Mouse (Mus musculus) heart, adult 9 months (tissue): ENCODE results near the gene Rdh12.
"Not testable (repeated sequence)": the region's sequence is repeated elsewhere in the genome, so short reads cannot be mapped to it uniquely, and the experiment has no call there.

Experiments
- DNase-seq, 2 experiments: peaks; one replicate each; pipeline ENCODE4 v3.0.0; 2022; ENCODE audit warnings: low spot score in 2 of 2

Rdh12 gene

DNA sequence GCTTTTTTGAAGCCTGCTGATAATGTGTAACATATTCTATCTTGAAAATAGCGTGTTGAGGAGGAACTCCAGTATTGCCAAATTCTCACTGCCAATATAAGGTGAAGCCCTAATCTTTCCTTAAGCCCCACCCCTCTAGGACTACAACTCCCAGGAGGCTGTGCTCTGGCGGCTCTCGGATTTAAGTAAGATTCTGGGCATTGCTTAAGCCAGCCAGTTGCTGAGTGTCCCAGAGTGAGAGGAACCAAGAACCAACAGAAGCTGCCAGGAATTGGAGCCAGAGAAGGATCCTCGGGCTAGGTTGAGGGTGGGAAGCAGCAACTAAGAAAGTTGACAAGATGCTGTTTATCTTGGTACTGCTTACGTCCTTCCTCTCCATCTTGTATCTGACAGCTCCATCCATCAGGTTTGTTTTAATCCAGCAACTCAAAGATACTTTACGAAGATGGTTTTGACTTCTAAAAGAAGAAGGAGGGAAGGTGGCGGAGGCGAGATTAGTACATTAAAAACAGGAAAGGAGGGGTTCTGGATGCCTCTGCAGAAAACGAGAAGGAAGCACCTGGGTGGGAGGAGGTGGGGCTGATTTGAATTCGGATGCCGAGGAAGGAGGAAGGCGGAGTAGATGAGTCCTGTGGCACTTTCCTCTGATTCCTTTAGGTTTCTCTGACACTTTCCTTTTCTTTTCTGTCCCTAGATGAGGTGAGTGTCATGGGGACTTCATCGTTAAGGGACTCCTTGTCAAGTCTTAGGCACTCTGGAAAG lies at the start of gene Rdh12:
Gene Rdh12, plus strand, starts transcription at position 212 of the 762 bp plus-strand sequence.
- peak; percentile 18 to 25 for DNase-seq

DNA sequence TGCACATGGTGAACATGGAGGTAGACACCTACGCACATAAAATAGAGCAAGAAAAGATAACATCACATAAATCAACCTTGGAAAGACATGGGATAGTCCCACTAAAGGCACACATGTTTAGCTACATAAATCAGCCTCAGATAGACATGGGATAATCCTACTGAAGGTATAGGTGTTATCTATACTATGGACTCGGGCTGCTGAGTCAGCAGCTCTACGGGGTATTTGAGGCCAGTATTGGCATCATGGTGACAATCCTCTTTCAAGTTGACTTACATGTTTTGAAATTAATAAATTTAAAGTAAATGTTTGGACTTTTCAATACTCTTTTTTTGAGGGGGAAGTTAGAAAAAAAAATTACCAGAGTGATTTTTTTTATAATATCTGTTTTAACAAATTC lies 45.8 kb upstream of the Rdh12 start:
- no peak for DNase-seq

DNA sequence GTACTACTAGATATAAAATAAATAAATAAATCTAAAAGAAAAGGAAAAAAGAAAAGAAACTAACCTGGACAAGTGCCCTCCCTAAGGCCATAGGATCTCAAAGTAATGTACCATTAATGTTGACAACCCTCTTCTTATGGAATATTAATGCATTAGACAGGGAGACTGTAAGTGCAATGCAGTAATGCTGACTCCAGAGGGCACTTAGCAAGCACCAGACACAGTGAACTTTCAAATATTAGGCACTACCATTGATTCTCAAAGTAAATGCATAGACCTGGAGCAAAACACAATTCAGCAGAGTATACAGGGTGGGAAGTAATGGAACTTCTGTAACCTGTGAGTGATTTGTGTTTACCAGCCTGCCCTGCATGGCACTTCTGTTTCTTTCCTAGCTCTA lies 39.5 kb upstream of the Rdh12 start:
- DNase-seq: no peak

DNA sequence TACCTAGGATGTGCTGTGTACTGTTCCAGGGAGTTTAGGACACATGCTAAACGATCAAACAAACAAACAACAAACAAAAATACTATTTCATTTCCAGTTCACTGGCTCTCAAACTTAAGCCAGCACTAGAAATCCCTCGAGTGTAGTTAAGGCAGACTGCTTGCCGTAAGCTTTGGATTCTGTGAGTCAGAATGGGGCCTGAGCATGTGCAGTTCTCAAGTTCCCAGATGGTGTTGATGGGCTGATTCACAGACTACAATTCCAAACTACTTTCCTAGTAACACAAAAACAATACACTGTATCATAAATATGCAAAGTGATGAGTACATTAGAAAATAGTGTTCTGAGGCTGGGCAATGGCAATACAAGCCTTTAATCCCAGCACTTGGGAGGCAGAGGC lies 38.3 kb upstream of the Rdh12 start:
- DNase-seq: no peak

DNA sequence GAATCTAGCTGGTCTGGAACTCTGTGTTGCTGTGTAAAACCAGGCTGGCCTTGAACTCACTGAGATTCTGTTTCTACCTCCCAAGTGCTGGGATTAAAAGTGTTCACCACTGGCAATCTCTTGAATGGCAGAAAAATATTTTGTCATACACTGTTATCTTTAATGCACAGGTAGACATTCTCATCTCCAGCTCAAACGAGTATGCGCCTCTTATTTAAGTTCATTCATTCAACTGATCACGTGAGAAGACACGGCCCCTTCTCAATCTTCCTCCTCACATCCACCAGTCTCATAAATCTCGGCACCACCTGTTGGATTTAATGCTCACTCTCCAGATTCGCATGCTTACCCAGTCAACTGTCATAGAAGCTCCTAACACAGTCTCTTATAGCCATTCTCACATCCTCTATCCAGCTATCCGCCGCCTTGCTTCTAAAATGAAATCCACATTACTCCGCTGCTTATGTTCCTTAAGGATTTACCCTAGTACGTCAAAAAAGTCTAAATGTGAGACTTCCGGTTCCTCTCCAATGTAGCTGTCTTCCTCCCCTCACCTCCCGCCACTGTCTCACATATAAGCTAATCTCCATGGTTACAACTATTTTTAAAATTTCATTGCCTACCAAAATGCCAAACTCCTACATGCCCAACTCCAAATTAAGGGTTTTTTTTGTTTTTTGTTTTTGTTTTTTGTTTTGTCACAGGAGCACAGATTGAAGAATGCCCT lies 37.3 kb upstream of the Rdh12 start:
- DNase-seq: no peak

DNA sequence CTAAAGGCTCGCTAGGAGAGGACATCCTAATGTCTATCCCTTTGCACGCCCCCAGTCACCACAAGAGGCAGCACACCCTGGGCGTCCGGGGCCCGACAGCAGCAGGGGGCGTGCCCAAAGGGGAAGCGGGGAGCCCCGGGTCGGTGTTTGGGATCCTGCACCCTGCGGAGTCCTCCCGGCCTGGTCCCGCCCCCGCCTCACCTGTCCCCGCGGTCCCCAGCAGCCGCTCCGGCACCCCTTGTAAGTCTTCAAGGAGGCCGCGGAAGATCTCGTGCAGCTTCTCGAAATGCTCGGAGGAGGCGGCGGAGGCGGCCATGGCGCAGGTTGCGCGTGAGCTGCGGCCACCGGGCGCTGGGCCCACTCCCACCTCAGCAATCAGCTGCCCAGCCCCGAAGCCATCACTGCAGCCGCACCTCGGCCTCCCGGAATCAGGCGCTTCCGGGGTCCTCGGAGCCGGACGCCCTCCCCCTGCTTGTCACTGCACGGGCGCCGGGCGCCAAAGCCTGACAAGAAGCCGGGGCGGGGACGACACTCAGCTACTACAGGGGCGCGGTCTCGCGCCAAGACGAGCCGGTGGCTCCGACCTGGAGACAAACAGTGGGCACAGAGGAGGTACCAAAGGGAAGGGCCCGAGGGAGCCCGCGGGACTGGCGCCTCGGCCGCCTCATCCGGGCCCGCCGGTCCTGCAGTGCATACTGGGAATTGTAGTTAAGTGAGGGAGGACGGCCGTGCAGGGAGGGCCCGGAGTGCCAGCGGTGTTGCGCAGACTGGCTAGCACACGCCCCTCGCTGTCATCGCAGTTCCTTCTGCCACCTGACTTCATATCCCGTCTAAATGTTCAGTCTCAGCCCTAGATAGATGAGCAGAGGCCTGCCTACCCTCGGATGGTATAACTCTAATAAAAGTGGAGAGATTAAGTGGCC lies 36.4 kb upstream of the Rdh12 start, which contains the start of gene Vti1b:
Gene Vti1b, minus strand, starts transcription at position 649 of the 923 bp plus-strand sequence.
- peak; percentile 93 to 96 for DNase-seq

DNA sequence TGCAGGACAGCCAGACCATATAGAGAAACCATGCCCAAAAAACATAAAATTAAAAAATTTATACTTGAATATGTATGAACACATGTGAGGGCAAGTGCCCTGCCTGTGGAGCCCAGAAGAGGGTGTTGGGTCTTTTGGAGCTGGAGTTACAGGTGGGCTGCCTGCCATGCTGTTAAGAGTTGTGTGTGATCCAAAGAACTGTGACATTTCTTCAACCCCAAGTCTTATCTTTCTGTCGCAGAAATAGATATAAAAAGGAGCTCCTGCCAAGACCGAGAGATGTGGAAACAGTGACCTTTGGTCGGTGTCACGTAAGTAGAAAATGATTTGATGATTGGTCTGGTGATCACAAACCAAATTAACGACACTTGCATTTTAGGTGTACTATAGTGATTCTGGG lies 35.0 kb upstream of the Rdh12 start:
- no peak for DNase-seq

DNA sequence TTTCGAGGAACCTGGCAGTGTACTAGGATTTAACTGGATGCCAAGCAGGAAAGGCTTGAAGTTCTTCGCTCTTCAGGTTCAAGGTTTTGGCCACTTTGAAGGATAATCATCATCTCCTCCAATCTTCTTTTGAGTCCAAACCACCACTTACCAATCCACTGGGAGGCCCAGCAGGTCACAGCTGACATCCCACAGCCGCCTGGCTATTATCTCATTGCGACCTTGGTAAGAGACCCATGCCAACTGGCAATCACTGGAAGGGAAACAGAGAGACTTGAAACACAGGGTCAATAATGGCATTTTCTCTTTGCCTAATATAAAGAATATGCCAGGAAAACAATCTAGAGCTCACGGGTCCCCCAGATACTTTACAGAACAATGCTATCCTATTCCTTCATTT lies 32.7 kb upstream of the Rdh12 start:
- DNase-seq: no peak

DNA sequence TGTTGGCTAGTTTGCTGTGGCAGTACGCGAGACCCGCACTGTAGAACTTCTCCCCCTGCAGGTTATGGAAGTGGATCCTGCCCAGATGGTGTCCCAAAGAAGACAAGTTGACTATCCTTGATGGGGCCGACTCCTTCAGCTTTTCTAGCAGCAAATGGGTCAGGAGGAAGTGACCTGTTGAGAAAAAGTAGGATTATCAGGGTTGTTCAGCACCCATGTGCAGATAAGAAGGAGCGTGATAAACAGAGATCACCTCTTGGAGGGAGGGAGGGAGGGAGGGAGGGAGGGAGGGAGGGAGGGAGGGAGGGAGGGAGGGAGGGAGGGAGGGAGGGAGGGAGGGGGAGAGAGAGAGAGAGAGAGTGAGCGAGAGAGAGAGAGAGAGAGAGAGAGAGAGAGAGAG lies 23.6 kb upstream of the Rdh12 start:
- DNase-seq: not testable (repeated sequence)

DNA sequence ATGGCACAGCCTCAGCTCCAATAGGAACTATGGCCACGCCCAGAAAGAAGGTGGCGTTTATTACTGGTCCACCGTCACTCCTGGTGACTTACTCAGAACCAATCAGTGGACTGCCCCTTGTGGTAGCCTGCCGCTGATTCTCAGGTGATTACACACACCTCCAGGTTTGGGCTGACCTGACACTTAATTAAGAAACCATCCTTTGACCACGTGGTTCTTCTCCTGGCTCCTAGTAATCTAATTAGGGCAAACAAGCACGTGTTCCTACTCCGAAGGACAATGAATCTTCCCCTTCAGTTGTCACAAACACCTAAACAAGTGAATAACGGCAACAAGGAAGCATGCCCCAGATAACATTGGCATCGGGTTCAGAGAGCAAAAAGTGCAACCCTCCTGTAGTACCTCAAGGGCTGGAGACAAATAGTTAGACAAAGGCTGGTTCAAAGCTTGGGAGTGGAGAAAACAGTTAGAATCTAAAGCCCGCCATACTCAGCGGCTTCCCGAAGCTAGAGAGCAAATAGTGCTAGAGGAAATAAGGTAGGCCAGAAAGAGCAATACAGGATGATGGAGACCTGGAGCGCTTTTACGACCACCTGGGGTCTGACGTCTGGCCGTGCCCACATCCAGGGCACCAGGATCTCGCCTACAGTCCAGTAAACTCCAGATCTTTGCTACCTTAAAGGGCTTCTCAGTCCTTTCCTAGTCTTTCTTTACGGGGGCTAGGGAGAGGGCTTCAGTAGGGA lies 17.6 kb upstream of the Rdh12 start:
- DNase-seq: peak; percentile 11 to 29

DNA sequence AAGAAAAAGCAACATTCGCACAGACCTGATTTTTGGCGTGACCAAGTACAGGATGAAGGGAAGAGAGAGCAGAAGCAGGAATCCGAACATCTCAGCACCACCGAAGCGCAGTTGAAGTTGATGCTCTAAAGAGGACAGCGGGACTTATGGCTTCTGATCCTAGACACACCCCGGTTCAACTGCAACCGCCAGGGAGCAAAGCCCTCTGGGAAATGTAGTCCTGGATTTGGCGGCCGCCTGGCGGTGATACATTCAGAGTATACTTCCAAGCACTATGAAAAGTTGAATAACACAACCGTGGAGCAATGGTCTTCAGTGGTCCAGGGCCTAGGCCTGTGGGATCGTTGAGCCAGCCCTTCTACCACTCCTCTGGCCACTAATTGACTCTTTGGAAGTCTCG lies 17.0 kb upstream of the Rdh12 start:
- DNase-seq: peak; percentile 63 to 71

DNA sequence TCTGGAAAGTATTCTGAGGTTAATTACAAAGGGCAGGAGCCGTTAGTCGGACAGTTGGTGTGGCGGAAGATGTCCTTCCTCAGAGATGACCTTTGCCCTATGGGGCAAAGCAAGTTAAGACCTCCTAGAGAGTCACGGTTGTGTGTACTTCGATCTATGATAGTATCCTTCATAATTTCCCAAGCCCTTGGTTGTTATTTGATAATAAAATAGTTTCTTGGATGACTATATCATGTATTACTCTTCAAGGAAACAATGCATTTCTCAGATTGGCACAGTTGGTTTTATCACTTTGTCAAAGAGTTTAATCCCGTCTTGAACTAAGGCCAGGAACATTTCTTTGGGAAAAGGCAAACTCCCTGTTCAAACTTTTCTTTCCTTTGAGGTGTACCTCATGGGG lies 16.5 kb upstream of the Rdh12 start, which contains the start of gene Rdh11:
Gene Rdh11, minus strand, starts transcription at position 101 of the 400 bp plus-strand sequence.
- no peak for DNase-seq

DNA sequence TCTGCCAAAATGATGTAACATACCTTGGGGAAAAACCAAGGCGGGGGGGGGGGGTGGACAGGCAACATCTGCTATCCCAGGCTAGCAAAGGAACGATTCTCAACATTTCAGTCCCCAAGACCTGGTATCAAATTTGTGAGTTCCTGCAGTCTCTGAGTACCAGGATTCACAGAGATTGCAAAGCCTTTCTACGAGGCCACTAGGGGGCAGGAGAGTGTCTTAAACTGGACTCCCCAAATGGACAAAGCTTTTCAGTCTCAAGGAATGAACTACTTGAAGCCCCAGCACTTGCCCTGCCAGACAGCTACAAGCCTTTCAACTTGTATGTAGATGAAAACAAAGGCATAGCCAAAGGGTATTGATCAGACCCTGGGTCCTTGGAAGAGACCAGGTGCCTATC lies 15.3 kb upstream of the Rdh12 start:
- DNase-seq: peak in 1 of 2 experiments; percentile 43

DNA sequence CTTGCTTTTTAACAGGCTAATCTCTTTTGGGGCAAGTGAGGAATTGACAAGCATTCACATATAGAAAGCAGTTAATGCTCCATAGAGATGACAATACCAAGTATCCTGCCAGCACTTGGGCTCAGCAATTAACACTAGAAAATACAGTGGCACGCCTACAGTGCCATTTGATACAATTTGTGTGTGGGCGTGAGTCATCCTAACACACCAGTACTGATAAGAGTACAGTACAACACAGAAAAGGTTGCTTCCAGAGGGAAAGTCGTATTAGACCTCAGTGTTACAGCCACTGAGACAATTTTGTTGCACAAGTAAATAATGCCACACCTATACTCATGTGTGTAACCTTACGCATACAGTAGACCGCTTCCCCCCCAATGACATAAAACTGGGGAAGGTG lies 11.6 kb upstream of the Rdh12 start:
- DNase-seq: no peak

DNA sequence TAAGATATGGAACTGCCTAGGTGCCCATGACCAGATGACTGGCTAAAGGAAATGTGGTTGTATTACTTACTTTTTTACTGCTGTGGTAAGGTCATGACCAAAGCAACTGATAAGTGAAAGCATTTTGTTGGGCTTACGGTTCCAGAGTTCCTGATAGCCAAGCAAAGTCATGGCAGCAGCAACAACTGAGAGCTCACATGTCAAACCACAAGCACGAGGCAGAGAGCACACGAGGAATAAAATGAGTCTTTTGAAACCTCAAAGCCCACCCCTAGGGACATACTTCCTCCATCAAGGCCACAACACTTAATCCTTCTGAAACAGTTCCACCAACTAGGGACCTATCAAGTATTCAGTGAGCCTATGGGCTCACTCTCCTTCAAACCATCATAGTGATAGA lies 6.8 kb upstream of the Rdh12 start:
- DNase-seq: no peak

DNA sequence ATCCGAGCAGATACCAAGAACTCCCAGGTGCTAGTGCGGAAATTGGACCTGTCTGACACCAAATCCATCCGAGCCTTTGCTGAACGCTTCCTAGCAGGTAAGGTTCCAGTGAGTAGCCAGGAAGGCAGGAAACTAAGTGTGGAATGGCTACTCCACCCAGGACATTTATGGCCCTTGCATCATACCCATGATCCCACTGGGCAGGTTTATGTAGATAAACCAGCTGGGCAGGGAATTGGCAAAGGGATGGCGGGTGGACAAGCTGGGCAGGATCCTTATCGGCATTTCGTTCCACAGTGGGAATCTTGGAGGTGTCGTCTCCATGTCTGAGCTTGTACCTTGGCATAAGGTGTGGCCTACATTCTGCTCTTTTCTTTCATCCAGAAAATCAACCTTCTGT lies 2.7 kb downstream of the Rdh12 start:
- no peak for DNase-seq

DNA sequence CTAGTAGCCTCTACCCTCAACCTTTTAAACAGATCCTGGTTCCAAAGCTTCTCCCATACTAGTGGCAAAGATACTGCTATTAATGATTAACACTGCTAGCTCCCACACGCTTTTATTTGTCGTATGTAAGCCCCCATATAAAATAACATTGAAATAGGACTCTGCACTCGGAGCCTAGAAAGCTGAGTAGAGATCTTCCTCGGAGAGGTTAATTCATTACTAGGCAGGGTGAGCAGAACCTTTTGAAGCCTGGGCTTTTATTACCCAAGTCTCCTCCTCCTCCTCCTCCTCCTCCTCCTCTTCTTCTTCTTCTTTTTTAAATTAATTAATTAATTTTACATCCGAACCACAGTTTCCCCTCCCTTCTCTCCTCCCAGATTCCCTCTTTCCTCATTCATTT lies 8.8 kb downstream of the Rdh12 start:
- no peak for DNase-seq

DNA sequence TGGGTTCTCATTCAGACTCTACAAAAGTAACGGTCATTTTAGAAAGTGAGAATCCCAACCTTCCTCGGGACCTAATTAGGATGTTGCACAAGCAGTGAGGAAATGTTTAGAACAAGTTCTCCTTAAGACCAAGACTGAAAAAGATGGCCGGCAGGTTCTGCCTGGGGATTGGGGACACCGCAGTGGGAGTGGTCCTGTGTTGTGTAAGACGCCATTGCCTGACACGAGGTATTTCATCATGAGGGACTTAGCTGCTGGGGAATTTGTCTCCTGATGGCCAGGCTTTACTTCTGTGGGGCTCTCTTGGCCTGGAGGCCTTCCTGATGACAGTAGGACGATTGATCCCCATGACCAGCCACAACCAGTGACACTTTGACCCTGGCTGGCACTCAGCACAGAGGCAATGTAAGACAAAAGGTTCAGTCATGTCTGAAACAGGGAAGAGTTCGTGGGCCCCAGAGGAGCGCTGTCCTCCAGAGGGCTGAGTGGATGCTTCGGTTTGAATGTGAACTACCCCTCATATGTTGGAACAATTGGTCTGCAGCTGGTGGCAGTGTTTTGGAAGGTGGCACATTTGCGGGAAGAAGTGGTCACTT lies 26.9 kb downstream of the Rdh12 start:
- no peak for DNase-seq

DNA sequence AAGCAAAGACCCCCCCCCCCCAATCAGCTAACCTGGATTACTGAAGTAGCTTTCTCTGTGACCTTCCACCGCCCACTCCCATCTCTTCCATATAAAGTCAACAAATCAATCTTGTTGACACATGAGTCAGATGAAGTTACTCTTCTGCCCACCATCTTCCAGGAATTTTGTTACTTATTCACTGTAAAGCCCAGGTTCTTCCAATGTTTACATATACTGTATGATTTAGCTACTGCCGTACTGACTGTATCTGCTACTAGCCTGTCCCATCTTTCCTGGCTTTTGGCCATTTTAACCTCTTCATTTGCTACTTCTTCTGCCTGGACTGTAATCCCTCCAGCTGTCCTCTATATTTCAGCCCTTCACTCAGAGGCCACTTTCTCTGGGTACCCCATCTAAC lies 33.3 kb downstream of the Rdh12 start:
- DNase-seq: no peak

DNA sequence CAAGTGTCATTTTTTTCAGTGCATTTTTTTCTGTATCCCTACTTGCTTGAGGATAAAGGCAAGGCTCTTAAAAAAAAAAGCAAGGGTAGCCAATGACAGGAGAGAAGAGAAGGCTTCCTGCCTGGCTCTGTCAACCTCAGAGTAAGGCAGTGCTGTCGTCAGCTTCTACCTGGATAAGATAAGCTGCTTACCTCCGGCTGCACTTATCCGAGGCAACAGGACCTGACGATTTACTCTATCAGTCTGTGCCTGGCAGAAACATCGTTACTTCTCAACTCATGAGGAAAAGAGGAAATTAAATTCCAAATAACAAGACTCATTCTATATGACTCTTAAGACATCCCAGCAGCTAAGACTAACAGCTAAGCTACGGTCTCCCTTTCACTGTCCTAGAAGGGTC lies 34.2 kb downstream of the Rdh12 start:
- DNase-seq: no peak

DNA sequence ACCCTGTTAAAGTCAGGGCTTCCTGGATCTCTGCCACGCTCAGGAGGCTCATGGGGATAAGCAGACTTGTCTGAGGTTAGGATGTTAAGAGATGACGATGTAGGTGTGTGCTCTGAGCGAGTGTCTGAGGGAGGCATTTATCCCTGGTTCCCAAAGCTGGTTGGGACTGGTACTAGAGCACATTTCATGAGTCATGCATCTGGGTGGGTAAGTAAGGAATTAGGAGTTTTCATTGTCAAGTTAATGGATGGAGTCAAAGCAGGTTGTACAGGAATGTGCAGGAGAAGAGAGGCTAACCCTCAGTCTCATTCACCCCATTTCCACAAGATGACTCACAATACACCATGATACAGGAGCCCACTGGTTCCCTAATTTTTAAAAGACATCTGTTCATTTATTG lies 39.4 kb downstream of the Rdh12 start:
- no peak for DNase-seq
